Mouse (Mus musculus): ENCODE measurements around the gene Slc37a3.
"Not testable (repeated sequence)": the region's sequence is repeated elsewhere in the genome, so short reads cannot be mapped to it uniquely, and the experiment has no call there.

Gene Slc37a3

GRCm38 (mm10) chr6:39377311-39377827 is at the start of gene Slc37a3:
Slc37a3 (minus strand) TSS chr6:39377675.
- peak; percentile 89 for DNase-seq

GRCm38 (mm10) chr6:39426725-39427124 is 49.2 kb upstream of the Slc37a3 start:
- no peak for DNase-seq

- DNase-seq = no peak
Measured at GRCm38 (mm10) chr6:39425181-39425580, 47.7 kb upstream of the Slc37a3 start.

GRCm38 (mm10) chr6:39423686-39424085 is 46.2 kb upstream of the Slc37a3 start:
- DNase-seq = no peak

GRCm38 (mm10) chr6:39423130-39423551 is 45.7 kb upstream of the Slc37a3 start:
- no peak for DNase-seq

GRCm38 (mm10) chr6:39420867-39421266 is 43.4 kb upstream of the Slc37a3 start:
- DNase-seq = peak; percentile 33

- peak; percentile 93 for DNase-seq
Measured at GRCm38 (mm10) chr6:39419851-39420721, 42.6 kb upstream of the Slc37a3 start, which contains the start of gene Mkrn1. Mkrn1 (minus strand) TSS chr6:39420462.

GRCm38 (mm10) chr6:39419386-39419850 is 41.9 kb upstream of the Slc37a3 start:
- no peak for DNase-seq

GRCm38 (mm10) chr6:39416654-39417053 is 39.2 kb upstream of the Slc37a3 start:
- DNase-seq = not testable (repeated sequence)

- DNase-seq = peak; percentile 49
Measured at GRCm38 (mm10) chr6:39415762-39416161, 38.3 kb upstream of the Slc37a3 start.

GRCm38 (mm10) chr6:39414106-39414505 is 36.6 kb upstream of the Slc37a3 start:
- no peak for DNase-seq

- no peak for DNase-seq
Measured at GRCm38 (mm10) chr6:39406480-39406879, 29.0 kb upstream of the Slc37a3 start.

- DNase-seq = peak; percentile 46
Measured at GRCm38 (mm10) chr6:39403136-39403535, 25.7 kb upstream of the Slc37a3 start.

GRCm38 (mm10) chr6:39400343-39400742 is 22.9 kb upstream of the Slc37a3 start:
- no peak for DNase-seq

- DNase-seq = no peak
Measured at GRCm38 (mm10) chr6:39398342-39398741, 20.9 kb upstream of the Slc37a3 start.

- DNase-seq = no peak
Measured at GRCm38 (mm10) chr6:39397046-39397445, 19.6 kb upstream of the Slc37a3 start.

- DNase-seq = peak; percentile 47
Measured at GRCm38 (mm10) chr6:39395916-39396315, 18.4 kb upstream of the Slc37a3 start.

- no peak for DNase-seq
Measured at GRCm38 (mm10) chr6:39395471-39395870, 18.0 kb upstream of the Slc37a3 start.

- peak; percentile 51 for DNase-seq
Measured at GRCm38 (mm10) chr6:39389988-39390387, 12.5 kb upstream of the Slc37a3 start.

- DNase-seq = no peak
Measured at GRCm38 (mm10) chr6:39381125-39381880, 3.8 kb upstream of the Slc37a3 start, which contains the start of gene Rab19. Rab19 (plus strand) TSS chr6:39381175.

GRCm38 (mm10) chr6:39380276-39380675 is 2.8 kb upstream of the Slc37a3 start:
- no peak for DNase-seq

GRCm38 (mm10) chr6:39379749-39380148 is 2.3 kb upstream of the Slc37a3 start:
- DNase-seq = no peak

- no peak for DNase-seq
Measured at GRCm38 (mm10) chr6:39379224-39379623, 1.7 kb upstream of the Slc37a3 start.

Measured in cerebellum, adult 11-12 months (tissue).